Mouse (Mus musculus) MEL (cell line): ENCODE measurements around the gene Slc25a45. TPM values are rescaled to one million over a fixed set of nuclear protein-coding genes. Genes with fewer than 3 reads are reported as not detected.

Source experiments
- DNase-seq: peaks from one replicate; pipeline ENCODE4 v3.0.0; 2011; ENCODE audit warnings: low read depth, low spot score
- H3K27ac ChIP-seq: 2 replicates; pipeline ENCODE4 v1.5.1; 2012; ENCODE audit warnings: low read depth, mild to moderate bottlenecking, control low read depth, low read length, moderate library complexity; ENCODE audit not compliant: control insufficient read depth
- H3K27me3 ChIP-seq, 2 experiments: fragments of 150-350 bp in 1 of 2; sonication (generic) in 1 of 2; 2 replicates each; pipeline ENCODE4 v1.6.1; 2012; ENCODE audit warnings: low read length in 2 of 2, mild to moderate bottlenecking in 2 of 2, improper control_type of control experiment in 1 of 2, moderate library complexity in 1 of 2; ENCODE audit not compliant: insufficient read depth in 2 of 2, control insufficient read depth in 1 of 2
- H3K36me3 ChIP-seq, 2 experiments: 2 replicates each; pipeline ENCODE4 v1.6.1; 2012 to 2014; ENCODE audit warnings: low read length in 2 of 2, improper control_type of control experiment in 1 of 2, inconsistent platforms in 1 of 2, mild to moderate bottlenecking in 1 of 2; ENCODE audit not compliant: insufficient read depth in 2 of 2, control insufficient read depth in 1 of 2
- H3K4me1 ChIP-seq, 2 experiments: fragments of 150-350 bp in 1 of 2; sonication (generic) in 1 of 2; 2 replicates each; pipeline ENCODE4 v1.6.1; 2012; ENCODE audit warnings: low read length in 2 of 2, improper control_type of control experiment in 1 of 2, mild to moderate bottlenecking in 1 of 2; ENCODE audit not compliant: insufficient read depth in 2 of 2, control insufficient read depth in 1 of 2
- H3K4me3 ChIP-seq, 2 experiments: fragments of 150-350 bp in 1 of 2; sonication (generic) in 1 of 2; 2 replicates each; pipeline ENCODE4 v1.5.1; 2012; ENCODE audit warnings: low read depth in 2 of 2, low read length in 2 of 2, mild to moderate bottlenecking in 2 of 2, moderate library complexity in 2 of 2, control low read depth in 1 of 2, improper control_type of control experiment in 1 of 2; ENCODE audit not compliant: control insufficient read depth in 1 of 2, insufficient read depth in 1 of 2
- H3K79me2 ChIP-seq: 2 replicates; pipeline ENCODE4 v1.6.1; 2012; ENCODE audit warnings: mild to moderate bottlenecking, low read length, moderate library complexity; ENCODE audit not compliant: control insufficient read depth, poor library complexity, insufficient read depth
- H3K9ac ChIP-seq: 2 replicates; pipeline ENCODE4 v1.6.1; 2012; ENCODE audit warnings: low read depth, mild to moderate bottlenecking, control low read depth, low read length, moderate library complexity; ENCODE audit not compliant: control insufficient read depth, poor library complexity, severe bottlenecking
- H3K9me3 ChIP-seq: fragments of 150-350 bp; sonication (generic); replicated peaks from 2 replicates; pipeline ENCODE4 v1.6.1; 2012; ENCODE audit warnings: mild to moderate bottlenecking, low read length, improper control_type of control experiment, moderate library complexity; ENCODE audit not compliant: insufficient read depth
- BHLHE40 ChIP-seq: IDR thresholded peaks from 2 replicates; pipeline ENCODE4 v1.6.1; 2012; ENCODE audit warnings: low read depth, mild to moderate bottlenecking, inconsistent platforms, low read length, improper control_type of control experiment, borderline replicate concordance
- CTCF ChIP-seq, 3 experiments: IDR thresholded peaks in 2 of 3; conservative IDR thresholded peaks in 1 of 3; 2 replicates each; pipeline ENCODE4 v1.5.1; 2011 to 2012; ENCODE audit warnings: low read length in 3 of 3, low read depth in 2 of 3, mild to moderate bottlenecking in 2 of 3, improper control_type of control experiment in 1 of 3, inconsistent platforms in 1 of 3, mixed read lengths in 1 of 3, moderate library complexity in 1 of 3; ENCODE audit not compliant: control insufficient read depth in 1 of 3, insufficient read depth in 1 of 3, poor library complexity in 1 of 3, severe bottlenecking in 1 of 3
- E2F4 ChIP-seq: IDR thresholded peaks from 2 replicates; pipeline ENCODE4 v1.6.1; 2011; ENCODE audit warnings: low read depth, low read length, improper control_type of control experiment, borderline replicate concordance
- ELF1 ChIP-seq: IDR thresholded peaks from 2 replicates; pipeline ENCODE4 v1.6.1; 2014; ENCODE audit warnings: low read depth, mild to moderate bottlenecking, inconsistent platforms, low read length, improper control_type of control experiment, moderate library complexity
- EP300 ChIP-seq, 2 experiments: IDR thresholded peaks; 2 replicates each; pipeline ENCODE4 v1.6.1; 2011; ENCODE audit warnings: improper control_type of control experiment in 2 of 2, low read length in 2 of 2, low read depth in 1 of 2, mild to moderate bottlenecking in 1 of 2
- ETS1 ChIP-seq: IDR thresholded peaks from 2 replicates; pipeline ENCODE4 v1.6.1; 2012; ENCODE audit warnings: low read depth, mild to moderate bottlenecking, inconsistent platforms, low read length, improper control_type of control experiment, moderate library complexity
- GATA1 ChIP-seq: IDR thresholded peaks from 2 replicates; pipeline ENCODE4 v1.6.1; 2011; ENCODE audit warnings: low read depth, low read length, improper control_type of control experiment
- HCFC1 ChIP-seq: IDR thresholded peaks from 2 replicates; pipeline ENCODE4 v1.6.1; 2012; ENCODE audit warnings: low read depth, mild to moderate bottlenecking, inconsistent platforms, low read length, improper control_type of control experiment, moderate library complexity
- JUND ChIP-seq: IDR thresholded peaks from 2 replicates; pipeline ENCODE4 v1.6.1; 2011; ENCODE audit warnings: low read depth, mild to moderate bottlenecking, improper control_type of control experiment, low read length
- KAT2A ChIP-seq: conservative IDR thresholded peaks from 2 replicates; pipeline ENCODE4 v1.6.1; 2012; ENCODE audit warnings: low read depth, low read length, improper control_type of control experiment, inconsistent platforms
- MAFK ChIP-seq: IDR thresholded peaks from 2 replicates; pipeline ENCODE4 v1.6.1; 2011; ENCODE audit warnings: low read depth, mild to moderate bottlenecking, low read length, improper control_type of control experiment, borderline replicate concordance
- MAX ChIP-seq: IDR thresholded peaks from 2 replicates; pipeline ENCODE4 v1.6.1; 2011; ENCODE audit warnings: low read length, improper control_type of control experiment
- MAZ ChIP-seq: IDR thresholded peaks from 2 replicates; pipeline ENCODE4 v1.6.1; 2012; ENCODE audit warnings: low read depth, mild to moderate bottlenecking, inconsistent platforms, low read length, improper control_type of control experiment
- MEF2A ChIP-seq: IDR thresholded peaks from 2 replicates; pipeline ENCODE4 v1.6.1; 2014; ENCODE audit warnings: low read depth, mild to moderate bottlenecking, inconsistent platforms, low read length, improper control_type of control experiment; ENCODE audit not compliant: poor library complexity, insufficient replicate concordance, severe bottlenecking; ENCODE audit errors: extremely low read depth
- MXI1 ChIP-seq: IDR thresholded peaks from 2 replicates; pipeline ENCODE4 v1.6.1; 2011; ENCODE audit warnings: mild to moderate bottlenecking, low read depth, low read length, improper control_type of control experiment
- MYB ChIP-seq: IDR thresholded peaks from 2 replicates; pipeline ENCODE4 v1.6.1; 2011; ENCODE audit warnings: mild to moderate bottlenecking, low read depth, low read length, improper control_type of control experiment
- MYC ChIP-seq: IDR thresholded peaks from 2 replicates; pipeline ENCODE4 v1.6.1; 2011; ENCODE audit warnings: low read depth, mild to moderate bottlenecking, low read length, improper control_type of control experiment, moderate library complexity
- NELFE ChIP-seq: IDR thresholded peaks from 2 replicates; pipeline ENCODE4 v1.6.1; 2011; ENCODE audit warnings: low read depth, low read length, improper control_type of control experiment
- POLR2A ChIP-seq, 2 experiments: IDR thresholded peaks; 2 replicates each; pipeline ENCODE4 v1.6.1; 2011 to 2012; ENCODE audit warnings: low read length in 2 of 2, mild to moderate bottlenecking in 2 of 2, control low read depth in 1 of 2, improper control_type of control experiment in 1 of 2, low read depth in 1 of 2, moderate library complexity in 1 of 2; ENCODE audit not compliant: control insufficient read depth in 1 of 2, insufficient read depth in 1 of 2, poor library complexity in 1 of 2
- POLR2AphosphoS2 ChIP-seq: IDR thresholded peaks from 2 replicates; pipeline ENCODE4 v1.6.1; 2011; ENCODE audit warnings: low read length, improper control_type of control experiment
- RAD21 ChIP-seq: IDR thresholded peaks from 2 replicates; pipeline ENCODE4 v1.6.1; 2011; ENCODE audit warnings: mild to moderate bottlenecking, low read depth, low read length, improper control_type of control experiment
- SIN3A ChIP-seq: IDR thresholded peaks from 2 replicates; pipeline ENCODE4 v1.6.1; 2012; ENCODE audit warnings: low read length, improper control_type of control experiment, inconsistent platforms
- SMC3 ChIP-seq: IDR thresholded peaks from 2 replicates; pipeline ENCODE4 v1.6.1; 2011; ENCODE audit warnings: low read depth, low read length, improper control_type of control experiment
- TAL1 ChIP-seq: IDR thresholded peaks from 2 replicates; pipeline ENCODE4 v1.6.1; 2012; ENCODE audit warnings: mild to moderate bottlenecking, inconsistent platforms, low read length, moderate library complexity, mixed read lengths
- TBP ChIP-seq: IDR thresholded peaks from 2 replicates; pipeline ENCODE4 v1.8.0; 2011; ENCODE audit warnings: low read depth, low read length, improper control_type of control experiment
- TCF12 ChIP-seq: IDR thresholded peaks from 2 replicates; pipeline ENCODE4 v1.6.1; 2014; ENCODE audit warnings: low read depth, mild to moderate bottlenecking, inconsistent platforms, low read length, improper control_type of control experiment, moderate library complexity
- UBTF ChIP-seq: IDR thresholded peaks from 2 replicates; pipeline ENCODE4 v1.6.1; 2012; ENCODE audit warnings: low read depth, mild to moderate bottlenecking, inconsistent platforms, low read length, improper control_type of control experiment, moderate library complexity, borderline replicate concordance; ENCODE audit not compliant: insufficient read depth
- USF2 ChIP-seq, 2 experiments: IDR thresholded peaks; 2 replicates each; pipeline ENCODE4 v1.6.1; 2011 to 2012; ENCODE audit warnings: improper control_type of control experiment in 2 of 2, low read length in 2 of 2, borderline replicate concordance in 1 of 2, inconsistent platforms in 1 of 2, low read depth in 1 of 2, mild to moderate bottlenecking in 1 of 2; ENCODE audit not compliant: insufficient read depth in 1 of 2
- ZC3H11A ChIP-seq: IDR thresholded peaks from 2 replicates; pipeline ENCODE4 v1.6.1; 2012; ENCODE audit warnings: low read depth, mild to moderate bottlenecking, inconsistent platforms, low read length, improper control_type of control experiment
- ZKSCAN1 ChIP-seq: IDR thresholded peaks from 2 replicates; pipeline ENCODE4 v1.6.1; 2012; ENCODE audit warnings: low read depth, mild to moderate bottlenecking, inconsistent platforms, low read length, improper control_type of control experiment, moderate library complexity
- ZMIZ1 ChIP-seq: IDR thresholded peaks from 2 replicates; pipeline ENCODE4 v1.6.1; 2012; ENCODE audit warnings: low read depth, mild to moderate bottlenecking, inconsistent platforms, low read length, improper control_type of control experiment, moderate library complexity
- ZNF384 ChIP-seq: IDR thresholded peaks from 2 replicates; pipeline ENCODE4 v1.6.1; 2012; ENCODE audit warnings: low read depth, mild to moderate bottlenecking, inconsistent platforms, low read length, improper control_type of control experiment
- polyA plus RNA-seq, 2 experiments: library from polyadenylated mRNA; stranded (reverse) in 1 of 2; unstranded in 1 of 2; fragments of >175 nt in 1 of 2; fragments of >200 nt in 1 of 2; gene quantifications; 2 replicates each; pipeline versions ENCODE4 v1.2.1 to v1.2.4; 2012; ENCODE audit warnings: low replicate concordance in 2 of 2, low read depth in 1 of 2; ENCODE audit not compliant: insufficient read length in 2 of 2, insufficient read depth in 1 of 2, missing spikeins in 1 of 2
- total RNA-seq: library from RNA; depleted of rRNA; stranded (reverse); fragments of 300-350 nt; gene quantifications from 2 replicates; pipeline ENCODE4 v1.2.3, GENCODE M21; 2012; rRNA removed

Gene Slc25a45
- total RNA-seq: 20.7 and 23.5 TPM in 2 replicates
- 10 to 100 TPM in 1 of 2 experiments, not detected in 1; 30.7 TPM for polyA plus RNA-seq

- H3K4me1 ChIP-seq: peaks cover 4 to 30% of the 10 kb centered on the region in 2 experiments
- peak within 1 kb of the TSS; percentile 75 for H3K9ac ChIP-seq
These were observed at the start of gene Slc25a45 for GRCm38 (mm10) chr19:5877618-5878361. Gene Slc25a45 (plus strand): TSS chr19:5877808.

GRCm38 (mm10) chr19:5828155-5828554 is 49.5 kb upstream of the Slc25a45 start:
- Histone ChIP-seq H3K79me2 (no peaks in the 10 kb centered on the region), H3K4me1 (no peaks in the 10 kb centered on the region), H3K9me3 (no peaks in the 10 kb centered on the region), H3K36me3 (peaks cover 0 to 16% of the 10 kb centered on the region in 2 experiments; a peak in 2 of 4 replicates), H3K9ac (no peak overlapping the region), H3K27me3 (no peaks in the 10 kb centered on the region), H3K4me3 (no peak overlapping the region), H3K27ac (no peak overlapping the region)
- TF ChIP-seq MYC (no peak), POLR2AphosphoS2 (no peak), EP300 (IDR thresholded peaks at IDR 0.05; ENCODE audit: low read depth in 1 of 2, low read length in 2 of 2) (no peak)
- no peak for DNase-seq

More at GRCm38 (mm10) chr19:5877618-5878361, at the start of gene Slc25a45:
- Histone ChIP-seq H3K27me3 (no peaks in the 10 kb centered on the region), H3K4me3 (peak within 1 kb of the TSS; percentile 57 to 59), H3K9me3 (no peaks in the 10 kb centered on the region), H3K36me3 (peaks cover 0 to 14% of the 10 kb centered on the region in 2 experiments; a peak in 2 of 4 replicates), H3K79me2 (peaks cover 20% of the 10 kb centered on the region), H3K27ac (peak within 1 kb of the TSS; percentile 93)
- TF ChIP-seq ZC3H11A (peak; percentile 73), CTCF (IDR thresholded peaks at IDR 0.05 in 2 of 3, conservative IDR thresholded peaks at IDR 0.05 in 1 of 3; ENCODE audit: control insufficient read depth in 1 of 3, insufficient read depth in 1 of 3, low read depth in 2 of 3, low read length in 3 of 3, poor library complexity in 1 of 3, severe bottlenecking in 1 of 3) (peak; percentile 69 to 89 (median 86)), USF2 (IDR thresholded peaks at IDR 0.05; ENCODE audit: borderline replicate concordance in 1 of 2, insufficient read depth in 1 of 2, low read depth in 1 of 2, low read length in 2 of 2) (no peak), UBTF (no peak), SIN3A (peak; percentile 76), SMC3 (peak; percentile 85), MEF2A (no peak), TCF12 (peak; percentile 21; the same call in 1 of the 2 replicates), ZNF384 (0 out of 2 replicates have a peak, but pooled peaks have one; percentile 27), MAZ (peak; percentile 29; the same call in 1 of the 2 replicates), ETS1 (0 out of 2 replicates have a peak, but pooled peaks have one; percentile 43), E2F4 (no peak), ZKSCAN1 (no peak), POLR2AphosphoS2 (no peak), TBP (peak; percentile 81), KAT2A (0 out of 2 replicates have a peak, but pooled peaks have one; percentile 27), MAFK (no peak), NELFE (peak; percentile 80), ZMIZ1 (peak; percentile 57; the same call in 1 of the 2 replicates), JUND (0 out of 2 replicates have a peak, but pooled peaks have one; percentile 27), TAL1 (no peak), MXI1 (peak; percentile 56; the same call in 1 of the 2 replicates), RAD21 (peak; percentile 83), MYB (no peak), POLR2A (IDR thresholded peaks at IDR 0.05; ENCODE audit: control insufficient read depth in 1 of 2, insufficient read depth in 1 of 2, low read depth in 1 of 2, low read length in 2 of 2, poor library complexity in 1 of 2) (peak; percentile 44 to 82; a peak in 3 of 4 replicates), BHLHE40 (0 out of 2 replicates have a peak, but pooled peaks have one; percentile 17), MAX (peak; percentile 33), EP300 (IDR thresholded peaks at IDR 0.05; ENCODE audit: low read depth in 1 of 2, low read length in 2 of 2) (no peak), ELF1 (peak; percentile 79), MYC (peak; percentile 77; the same call in 1 of the 2 replicates), GATA1 (0 out of 2 replicates have a peak, but pooled peaks have one; percentile 3), HCFC1 (peak; percentile 79)
- DNase-seq: peak; percentile 86
